Mouse (Mus musculus) limb, embryonic 15.5 days (tissue): ENCODE measurements around the gene Aldh1l1. TPM values are rescaled to one million over a fixed set of nuclear protein-coding genes. Genes with fewer than 3 reads are reported as not detected.

Experiments used
- ATAC-seq: fragments of 200-750 bp; cut with Nextera tagmentation; 2 replicates; pipeline ENCODE4 v1.8.0; 2017; ENCODE audit warnings: low read depth, moderate TSS enrichment; ENCODE audit not compliant: insufficient number of reproducible peaks, low FRiP score, low TSS enrichment
- H3K27ac ChIP-seq: fragments of 300-500 bp; sonication (generic); 2 replicates; pipeline ENCODE4 v1.5.1; 2015; ENCODE audit warnings: moderate library complexity, mild to moderate bottlenecking, inconsistent platforms
- H3K27me3 ChIP-seq: fragments of 300-500 bp; sonication (generic); 2 replicates; pipeline ENCODE4 v1.6.1; 2015; ENCODE audit warnings: inconsistent platforms
- H3K36me3 ChIP-seq: fragments of 300-500 bp; sonication (generic); 2 replicates; pipeline ENCODE4 v1.6.1; 2015; ENCODE audit warnings: inconsistent platforms
- H3K4me1 ChIP-seq: fragments of 300-500 bp; sonication (generic); 2 replicates; pipeline ENCODE4 v1.6.1; 2015; ENCODE audit warnings: inconsistent platforms
- H3K4me2 ChIP-seq: fragments of 300-500 bp; sonication (generic); 2 replicates; pipeline ENCODE4 v1.6.1; 2015; ENCODE audit warnings: mild to moderate bottlenecking, inconsistent platforms
- H3K4me3 ChIP-seq: fragments of 300-500 bp; sonication (generic); 2 replicates; pipeline ENCODE4 v1.5.1; 2015; ENCODE audit warnings: mild to moderate bottlenecking, inconsistent platforms
- H3K9ac ChIP-seq: fragments of 300-500 bp; sonication (generic); 2 replicates; pipeline ENCODE4 v1.6.1; 2015; ENCODE audit warnings: inconsistent platforms
- H3K9me3 ChIP-seq: fragments of 300-500 bp; sonication (generic); 2 replicates; pipeline ENCODE4 v1.6.1; 2016; ENCODE audit warnings: inconsistent platforms
- WGBS: fragments of 180-500 bp; shearing (Covaris S2); methylation state at CpG from one replicate; pipeline ENCODE4 v1.1.7; 2015; 5-methylcytosine and 5-hydroxymethylcytosine counted together
- polyA plus RNA-seq: library from polyadenylated mRNA; unstranded; fragments of >200 nt; fragmentation: Nextera tagmentation; extraction: Ambion mirVana; gene quantifications from 2 replicates; pipeline ENCODE4 v1.2.1, GENCODE M21; 2015

Gene Aldh1l1
- polyA plus RNA-seq, 1 experiment from 2014 or later: 1.9 TPM

DNA sequence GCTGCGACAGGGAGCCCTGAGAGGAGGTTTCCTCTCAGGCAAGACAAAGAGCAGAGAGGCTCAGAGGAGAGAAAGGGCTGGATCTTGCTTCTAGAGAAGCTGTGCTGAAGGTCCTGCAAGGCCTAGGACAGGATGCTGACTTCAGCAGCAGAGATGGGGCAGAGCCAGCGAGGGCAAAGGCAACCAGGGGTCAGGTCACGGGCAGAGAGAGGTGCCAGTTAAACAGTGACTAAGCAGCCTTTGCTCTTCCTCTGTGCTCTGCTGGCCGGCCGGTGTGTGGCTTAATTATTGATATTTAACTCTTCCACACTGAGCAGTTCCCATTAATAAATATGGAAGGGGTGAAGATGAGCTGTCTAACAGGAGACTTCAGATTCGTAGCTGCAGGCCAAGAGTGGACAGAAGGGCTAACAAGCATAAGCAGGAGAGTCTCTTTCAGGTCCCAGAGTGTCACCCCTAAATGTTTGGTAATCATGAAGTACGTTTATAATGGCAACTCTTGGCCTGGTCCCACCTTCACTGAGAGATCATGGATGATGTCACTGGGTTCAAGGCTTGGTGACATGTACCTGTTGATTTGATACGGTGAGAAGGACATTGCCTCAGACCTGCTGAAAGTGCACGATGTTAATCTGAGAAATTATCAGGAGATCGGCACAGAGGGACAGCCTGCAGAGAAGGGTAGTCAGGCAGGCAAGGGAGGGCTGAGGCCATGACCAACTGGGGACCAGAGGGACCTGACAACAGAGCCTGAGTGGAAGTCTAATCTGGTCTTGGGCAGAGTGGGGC is 5.9 kb downstream of the Aldh1l1 start:
- Histone ChIP-seq H3K27me3 (no peaks in the 10 kb centered on the region), H3K9me3 (no peaks in the 10 kb centered on the region), H3K27ac (no peak overlapping the region), H3K4me2 (no peak overlapping the region), H3K4me3 (no peak overlapping the region), H3K4me1 (peaks cover 10% of the 10 kb centered on the region), H3K9ac (no peak overlapping the region), H3K36me3 (no peaks in the 10 kb centered on the region)
- WGBS: 81% methylated on average over 10 of the region's 10 CpGs
- no peak for ATAC-seq

DNA sequence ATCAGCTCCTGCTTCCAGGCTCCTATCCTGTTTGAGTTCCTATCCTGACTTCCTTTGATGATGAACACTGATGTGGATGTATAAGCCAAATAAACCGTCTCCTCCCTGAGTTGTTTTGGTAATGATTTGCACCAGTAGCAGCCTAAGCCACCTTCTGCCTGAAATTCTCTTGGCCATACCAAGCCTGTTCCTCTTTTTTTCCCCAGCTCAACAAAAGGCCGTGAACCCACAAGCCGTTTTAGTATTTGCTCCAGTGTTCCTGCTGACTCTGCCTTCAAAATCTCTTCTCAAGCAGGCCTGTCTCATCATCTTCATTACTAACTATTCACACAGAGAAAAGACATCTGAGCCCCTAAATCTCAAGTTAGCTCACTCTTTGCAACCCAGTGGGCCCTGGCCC is 7.9 kb downstream of the Aldh1l1 start:
- H3K9ac ChIP-seq: no peak overlapping the region
- ATAC-seq: no peak
- no peak overlapping the region for H3K27ac ChIP-seq
- 81% methylated on average over 3 of the region's 3 CpGs for WGBS
- no peaks in the 10 kb centered on the region for H3K36me3 ChIP-seq
- H3K27me3 ChIP-seq: no peaks in the 10 kb centered on the region
- peaks cover 10% of the 10 kb centered on the region for H3K4me1 ChIP-seq
- H3K9me3 ChIP-seq: no peaks in the 10 kb centered on the region
- no peak overlapping the region for H3K4me2 ChIP-seq
- no peak overlapping the region for H3K4me3 ChIP-seq

DNA sequence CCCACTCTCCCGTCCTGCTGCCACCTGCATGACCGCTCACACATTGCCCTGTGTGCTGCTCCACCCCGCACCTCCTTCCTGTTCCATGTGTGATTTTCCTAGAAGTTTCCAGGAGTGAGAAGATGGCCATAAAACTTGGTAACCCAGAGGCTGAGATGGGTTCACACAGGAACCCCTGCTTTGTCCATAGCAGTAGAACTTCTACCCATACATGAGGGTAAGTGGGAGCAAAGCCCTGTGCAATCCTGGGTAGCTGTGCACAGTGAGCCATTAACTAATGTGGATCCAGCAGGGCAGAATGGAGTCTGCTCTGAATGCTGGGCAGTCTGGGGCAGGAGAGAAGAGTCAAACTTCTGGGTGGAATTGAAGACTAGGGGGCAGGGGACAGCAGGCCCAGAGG is 8.3 kb downstream of the Aldh1l1 start:
- H3K27me3 ChIP-seq: no peaks in the 10 kb centered on the region
- WGBS: 77% methylated on average over 3 of the region's 3 CpGs
- no peaks in the 10 kb centered on the region for H3K36me3 ChIP-seq
- H3K9ac ChIP-seq: no peak overlapping the region
- no peaks in the 10 kb centered on the region for H3K9me3 ChIP-seq
- H3K27ac ChIP-seq: no peak overlapping the region
- peaks cover 10% of the 10 kb centered on the region for H3K4me1 ChIP-seq
- no peak overlapping the region for H3K4me2 ChIP-seq
- no peak for ATAC-seq
- no peak overlapping the region for H3K4me3 ChIP-seq

DNA sequence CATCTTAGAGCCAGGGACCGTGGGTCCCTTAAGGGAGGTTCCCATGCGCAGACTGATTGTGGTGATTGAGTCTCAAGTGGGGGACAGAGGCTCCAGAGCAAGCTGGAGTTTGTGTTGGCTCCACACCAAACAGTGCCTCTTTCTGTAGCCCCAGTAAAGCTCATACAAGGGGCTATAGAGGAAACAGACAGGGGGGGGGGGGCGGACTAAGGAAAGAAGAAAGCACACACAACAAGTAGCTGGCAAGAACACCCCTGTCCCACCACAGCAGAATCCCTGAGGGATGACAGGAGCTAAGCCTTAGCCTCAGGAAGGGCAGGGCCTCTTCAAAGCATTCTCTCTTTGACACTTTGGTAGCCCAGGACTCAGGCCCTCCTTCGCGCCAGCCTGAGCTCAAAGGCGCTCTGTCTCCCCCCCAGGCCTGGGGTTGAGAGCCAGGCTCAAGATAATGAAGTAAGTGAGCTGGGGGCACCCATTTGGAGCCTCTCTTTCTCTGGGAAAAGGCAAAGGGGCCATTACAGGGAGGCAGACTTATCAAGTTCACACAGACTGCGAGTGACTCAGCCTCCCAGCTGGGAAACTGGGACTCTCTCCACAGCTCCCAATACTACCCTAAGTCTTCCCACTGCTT is 9.2 kb downstream of the Aldh1l1 start:
- WGBS: 64% methylated on average over 6 of the region's 7 CpGs
- no peak for ATAC-seq
- Histone ChIP-seq H3K4me3 (no peak overlapping the region), H3K4me2 (no peak overlapping the region), H3K4me1 (peaks cover 10% of the 10 kb centered on the region), H3K9ac (no peak overlapping the region), H3K27ac (peak overlapping the region; percentile 47), H3K9me3 (no peaks in the 10 kb centered on the region), H3K27me3 (no peaks in the 10 kb centered on the region), H3K36me3 (no peaks in the 10 kb centered on the region)

DNA sequence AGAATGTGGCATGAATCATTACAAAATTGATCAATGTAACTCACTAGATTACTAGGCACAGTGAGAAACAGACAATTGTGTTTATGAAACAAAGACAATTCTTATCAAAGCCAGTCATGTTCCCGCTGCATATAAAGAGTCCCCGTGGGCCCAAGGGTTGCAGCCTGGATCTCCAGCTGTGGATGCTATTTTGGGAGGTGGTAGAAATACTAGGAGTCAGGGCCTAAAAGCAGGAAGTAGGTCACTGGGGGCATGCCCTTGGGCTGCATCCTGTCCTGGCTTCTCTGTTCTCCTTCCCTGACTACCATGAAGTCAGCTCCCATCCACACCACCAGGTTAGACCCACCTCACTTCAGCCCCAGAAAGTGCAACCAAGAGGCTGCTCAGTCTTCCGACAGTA is 10.0 kb downstream of the Aldh1l1 start:
- Histone ChIP-seq H3K9ac (no peak overlapping the region), H3K4me1 (peaks cover 10% of the 10 kb centered on the region), H3K27ac (no peak overlapping the region), H3K4me2 (no peak overlapping the region), H3K9me3 (no peaks in the 10 kb centered on the region), H3K27me3 (no peaks in the 10 kb centered on the region; the same call in 1 of the 2 replicates), H3K36me3 (no peaks in the 10 kb centered on the region), H3K4me3 (no peak overlapping the region)
- no peak for ATAC-seq
- WGBS: 67% methylated on average over 3 of the region's 3 CpGs

DNA sequence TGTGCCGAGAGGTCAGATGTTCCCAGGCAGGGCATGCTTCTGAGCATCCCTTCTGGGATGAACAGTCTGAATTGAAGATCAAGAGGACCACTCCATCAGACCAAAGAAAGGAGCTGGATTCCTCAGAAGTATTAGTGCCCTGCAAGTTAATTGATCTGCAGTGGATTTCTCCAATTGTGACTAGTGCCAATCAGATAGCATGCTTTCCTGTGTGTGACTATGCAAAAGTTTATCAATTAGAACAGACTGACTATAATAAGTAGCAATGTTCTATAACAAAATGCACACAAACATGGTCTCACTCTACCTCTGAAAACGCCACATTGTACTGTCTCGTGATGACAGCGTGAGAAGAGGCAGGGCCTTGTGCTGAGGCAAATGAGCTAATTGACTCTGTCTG is 13.3 kb downstream of the Aldh1l1 start:
- no peak for ATAC-seq
- H3K9me3 ChIP-seq: no peaks in the 10 kb centered on the region
- H3K4me1 ChIP-seq: peaks cover 10% of the 10 kb centered on the region
- no peak overlapping the region for H3K4me3 ChIP-seq
- no peaks in the 10 kb centered on the region for H3K36me3 ChIP-seq
- no peak overlapping the region for H3K4me2 ChIP-seq
- no peak overlapping the region for H3K27ac ChIP-seq
- H3K9ac ChIP-seq: no peak overlapping the region
- peaks cover 2% of the 10 kb centered on the region; the same call in 1 of the 2 replicates for H3K27me3 ChIP-seq
- 63% methylated on average over 4 of the region's 4 CpGs for WGBS

DNA sequence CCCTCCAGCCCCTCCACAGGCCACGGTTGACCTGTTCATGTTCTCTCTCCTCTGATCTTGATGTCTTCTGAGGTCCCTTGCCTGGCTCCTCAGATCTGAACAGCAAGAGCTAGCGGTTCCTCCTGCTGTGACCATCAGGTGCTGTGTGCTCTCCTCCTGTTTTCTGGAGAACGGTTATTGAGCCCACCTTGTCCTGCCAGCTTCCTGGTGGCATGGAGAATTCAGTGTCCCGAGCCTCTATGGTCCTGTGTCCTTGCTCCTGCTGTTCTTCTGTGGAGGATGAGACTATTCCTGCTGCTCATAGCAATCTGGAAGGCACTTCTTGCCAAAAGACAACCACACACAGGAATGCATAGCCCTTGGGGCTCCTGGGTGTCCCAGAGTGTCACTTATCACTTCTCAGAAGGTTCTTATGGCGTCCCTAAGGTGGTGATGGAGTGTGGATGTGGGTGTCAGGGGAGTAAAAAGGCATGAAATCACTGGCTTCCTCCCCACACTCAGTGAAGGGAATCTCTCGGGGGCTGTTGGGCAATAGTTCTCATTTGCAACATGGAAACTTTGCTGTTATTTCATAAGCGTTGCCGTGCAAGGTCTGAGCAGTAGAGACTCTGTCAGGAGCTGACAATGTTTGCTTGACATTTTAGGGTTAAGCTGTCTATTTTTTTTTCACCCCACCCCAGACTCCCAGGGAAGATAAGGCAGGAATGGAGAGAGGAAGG is 15.2 kb downstream of the Aldh1l1 start:
- Histone ChIP-seq H3K9me3 (no peaks in the 10 kb centered on the region), H3K27ac (no peak overlapping the region), H3K4me3 (no peak overlapping the region), H3K27me3 (peaks cover 2% of the 10 kb centered on the region; the same call in 1 of the 2 replicates), H3K36me3 (no peaks in the 10 kb centered on the region), H3K4me1 (peaks cover 9% of the 10 kb centered on the region; the same call in 1 of the 2 replicates), H3K4me2 (no peak overlapping the region), H3K9ac (no peak overlapping the region)
- no peak for ATAC-seq
- WGBS: 59% methylated on average over 8 of the region's 8 CpGs

DNA sequence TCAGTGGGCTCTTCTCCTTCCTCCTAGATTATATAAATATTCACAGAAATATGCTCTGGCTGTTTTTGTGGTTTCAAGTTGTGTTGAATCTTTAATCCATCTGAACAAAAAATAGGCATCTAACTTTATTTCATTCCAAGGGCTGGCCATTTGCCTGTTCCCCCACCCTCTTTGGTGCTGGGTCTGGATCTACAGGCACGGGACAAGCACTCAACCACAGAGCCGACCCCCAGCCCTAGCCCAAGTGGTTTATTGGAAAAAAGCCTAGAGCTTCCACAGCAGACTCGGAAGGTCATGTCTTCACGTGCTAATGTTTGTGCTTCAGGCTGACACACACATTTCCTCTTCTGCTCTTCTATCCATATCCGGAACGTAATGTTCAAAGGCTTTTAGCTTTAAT is 19.7 kb downstream of the Aldh1l1 start:
- Histone ChIP-seq H3K4me3 (no peak overlapping the region), H3K4me2 (no peak overlapping the region), H3K36me3 (no peaks in the 10 kb centered on the region), H3K4me1 (peaks cover 36% of the 10 kb centered on the region), H3K27ac (peak overlapping the region; percentile 88), H3K9me3 (no peaks in the 10 kb centered on the region), H3K27me3 (0 out of 2 replicates have a peak, but pooled peaks cover 2% of the 10 kb centered on the region), H3K9ac (no peak overlapping the region)
- no peak for ATAC-seq
- 36% methylated on average over 6 of the region's 6 CpGs for WGBS

DNA sequence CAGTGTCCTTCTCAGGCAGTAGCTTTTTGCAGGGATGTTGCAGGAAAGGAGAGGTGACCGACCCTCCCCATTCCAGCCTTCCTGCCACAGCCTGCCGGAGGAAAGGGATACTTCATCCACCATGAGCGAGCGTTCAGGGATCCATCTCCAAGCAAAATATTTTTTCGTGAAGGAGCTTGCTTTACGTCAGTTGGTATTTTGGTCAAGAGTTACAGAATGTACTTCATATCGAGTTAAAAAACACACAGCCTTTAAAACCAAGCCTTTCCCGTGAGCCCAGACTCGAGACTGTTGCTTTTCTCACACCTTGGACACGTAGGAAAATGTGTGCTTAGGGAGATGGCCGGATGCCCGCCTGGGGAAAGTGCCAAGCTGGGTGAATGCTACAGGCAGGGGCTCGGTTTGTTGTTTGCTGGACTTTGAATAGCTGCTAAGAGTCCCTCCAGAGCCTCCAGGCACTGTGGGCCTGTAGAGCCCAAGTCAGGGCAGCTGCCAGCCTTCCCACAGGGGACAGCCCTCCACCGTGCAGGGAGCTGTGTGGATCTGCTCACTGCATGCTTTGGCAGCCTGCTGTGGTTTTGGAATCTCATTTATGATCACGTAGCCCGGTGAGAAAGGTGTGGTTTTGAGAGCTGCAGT is 20.6 kb downstream of the Aldh1l1 start:
- no peaks in the 10 kb centered on the region for H3K9me3 ChIP-seq
- H3K4me3 ChIP-seq: no peak overlapping the region
- peak; percentile 75 for ATAC-seq
- no peak overlapping the region for H3K9ac ChIP-seq
- 0 out of 2 replicates have a peak, but pooled peaks cover 2% of the 10 kb centered on the region for H3K27me3 ChIP-seq
- peaks cover 36% of the 10 kb centered on the region for H3K4me1 ChIP-seq
- H3K4me2 ChIP-seq: peak overlapping the region; percentile 25
- no peaks in the 10 kb centered on the region for H3K36me3 ChIP-seq
- peak overlapping the region; percentile 88 for H3K27ac ChIP-seq
- WGBS: 25% methylated on average over 16 of the region's 16 CpGs

DNA sequence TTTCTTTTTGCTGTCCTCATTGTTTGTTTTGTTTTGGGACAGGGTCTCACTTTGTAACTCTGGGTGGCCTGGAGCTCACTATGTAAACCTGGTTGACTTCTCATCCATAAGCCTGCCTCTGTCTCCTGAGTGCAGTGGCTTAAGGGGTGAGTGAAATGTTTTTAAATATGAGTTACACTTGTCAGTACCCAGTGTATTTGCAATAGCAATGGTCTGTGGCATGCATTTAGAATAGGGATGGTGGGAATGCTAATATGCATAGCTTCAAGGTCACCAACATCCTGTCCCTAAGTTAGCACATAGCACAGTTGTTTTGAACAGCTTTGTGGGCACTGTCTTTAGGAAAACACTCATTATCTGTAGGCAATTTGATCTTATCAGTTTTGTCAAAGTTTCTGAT is 21.2 kb downstream of the Aldh1l1 start:
- H3K27ac ChIP-seq: peak overlapping the region; percentile 88
- H3K4me1 ChIP-seq: peaks cover 36% of the 10 kb centered on the region
- H3K27me3 ChIP-seq: 0 out of 2 replicates have a peak, but pooled peaks cover under 1% of the 10 kb centered on the region
- no peaks in the 10 kb centered on the region for H3K9me3 ChIP-seq
- no peak overlapping the region for H3K4me2 ChIP-seq
- no peak overlapping the region for H3K4me3 ChIP-seq
- ATAC-seq: no peak
- H3K9ac ChIP-seq: no peak overlapping the region
- H3K36me3 ChIP-seq: no peaks in the 10 kb centered on the region

DNA sequence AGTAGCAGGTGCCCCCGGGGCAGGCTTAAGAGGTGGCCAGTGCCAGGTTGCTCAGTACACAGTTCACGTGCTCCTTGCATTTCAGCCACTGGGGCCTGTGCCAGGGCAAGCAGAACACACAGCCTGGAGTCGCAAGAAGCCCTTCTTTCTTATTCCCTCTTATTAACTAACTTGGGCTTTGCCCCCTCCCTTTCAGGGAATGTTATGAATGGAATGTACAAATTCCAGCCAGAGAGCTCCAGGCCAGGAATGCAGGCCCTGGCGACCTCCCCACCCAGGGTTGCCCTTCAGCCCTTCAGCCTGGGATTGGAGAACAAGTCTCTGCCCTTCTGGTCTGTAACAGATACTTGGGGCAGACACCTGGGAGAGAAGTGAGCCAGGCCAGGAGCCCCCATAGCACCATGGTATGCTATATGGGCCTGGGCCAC is 22.0 kb downstream of the Aldh1l1 start:
- Histone ChIP-seq H3K9ac (no peak overlapping the region), H3K4me2 (no peak overlapping the region), H3K27me3 (no peaks in the 10 kb centered on the region), H3K4me3 (no peak overlapping the region), H3K27ac (peak overlapping the region; percentile 88), H3K4me1 (peaks cover 36% of the 10 kb centered on the region), H3K36me3 (no peaks in the 10 kb centered on the region), H3K9me3 (no peaks in the 10 kb centered on the region)
- 20% methylated on average over 4 of the region's 4 CpGs for WGBS
- peak; percentile 32; the same call in 1 of the 2 replicates for ATAC-seq
